In genomic region chr2:148090071-148090470, GRCm38 (mm10) we compare ENCODE assay signal across 21 mouse cellular contexts. TPM values are rescaled to one million over a fixed set of nuclear protein-coding genes. Genes with fewer than 3 reads are reported as not detected.
DNase-seq lines count a peak whose midpoint lies in the region; ATAC-seq and TF ChIP-seq lines count a peak whose summit lies in the region.
"Had no signal": no experiment of that assay in that cellular context is flagged by ENCODE, and none has a peak within 500 bp of the region (broad histone marks: within the 10 kb centered on the region; RNA-seq: fewer than 3 reads in every experiment).

No protein-coding gene starts in this region.

- no peak for TF ChIP-seq CTCF in midbrain, postnatal 0 days (IDR thresholded peaks at IDR 0.05)

- H3K4me3 ChIP-seq in midbrain, embryonic 11.5 days (ENCODE audit: low read depth, low read length): no peak overlapping the region
- H3K4me3 ChIP-seq in midbrain, postnatal 0 days (ENCODE audit: low read depth, low read length): no peak overlapping the region

- intact Hi-C loops in heart, postnatal 14 days (cut with DNase I): no loop called here

- H3K27ac ChIP-seq in midbrain, embryonic 11.5 days (ENCODE audit: low read depth, low read length): no peak overlapping the region
- H3K27ac ChIP-seq in midbrain, postnatal 0 days (ENCODE audit: low read depth, low read length): no peak overlapping the region

- H3K4me2 ChIP-seq in midbrain, embryonic 11.5 days: no peak overlapping the region
- no peak overlapping the region for H3K4me2 ChIP-seq in midbrain, postnatal 0 days (ENCODE audit: low read depth, low read length, poor library complexity, severe bottlenecking)

- DNase-seq in heart, adult 11 months: peak; percentile 74
- DNase-seq in heart, postnatal 14 days: no peak
- DNase-seq in midbrain, embryonic 11.5 days (ENCODE audit: low spot score, missing footprints): peak; percentile 57
- no peak for DNase-seq in midbrain, postnatal 0 days (ENCODE audit: low spot score)
- DNase-seq: adrenal gland, adult 2 months; adrenal gland, adult 8-10 months; adrenal gland, postnatal 10 days; adrenal gland, postnatal 14 days; adrenal gland, postnatal 25 days; adrenal gland, postnatal 36 days; B cell, adult 2 months; cerebellum, adult 11 months; cerebellum, adult 11-12 months; cerebellum, adult 18-20 months had no signal

- 90% methylated on average over 2 of the region's 2 CpGs for WGBS in midbrain, embryonic 11.5 days
- WGBS in midbrain, postnatal 0 days: 86% methylated on average over 2 of the region's 2 CpGs

- no peak for ATAC-seq in midbrain, embryonic 11.5 days (ENCODE audit: low FRiP score)
- ATAC-seq in midbrain, postnatal 0 days (ENCODE audit: low FRiP score): no peak
- ATAC-seq: activated CD4-positive, CD25-positive, alpha-beta regulatory T cell, adult 4 months; CD4-positive, CD25-positive, alpha-beta regulatory T cell, adult 4 months; Patski had no signal

- no peak overlapping the region for H3K9ac ChIP-seq in midbrain, embryonic 11.5 days (ENCODE audit: low read length)
- no peak overlapping the region for H3K9ac ChIP-seq in midbrain, postnatal 0 days (replicated peaks; ENCODE audit: low read length, poor library complexity, severe bottlenecking)

- H3K36me3 ChIP-seq in midbrain, embryonic 11.5 days (ENCODE audit: control insufficient read depth, insufficient read depth, low read length): no peaks in the 10 kb centered on the region
- no peaks in the 10 kb centered on the region for H3K36me3 ChIP-seq in midbrain, postnatal 0 days (ENCODE audit: insufficient read depth, low read length)
- H3K36me3 ChIP-seq: G1E had no signal

- no peaks in the 10 kb centered on the region for H3K9me3 ChIP-seq in midbrain, embryonic 11.5 days (ENCODE audit: control insufficient read depth, low read length)
- H3K9me3 ChIP-seq in midbrain, postnatal 0 days (ENCODE audit: low read length): no peaks in the 10 kb centered on the region

- H3K4me1 ChIP-seq in midbrain, embryonic 11.5 days (ENCODE audit: control insufficient read depth, insufficient read depth, low read length): no peaks in the 10 kb centered on the region
- no peaks in the 10 kb centered on the region for H3K4me1 ChIP-seq in midbrain, postnatal 0 days (ENCODE audit: insufficient read depth, low read length)

- no peaks in the 10 kb centered on the region for H3K27me3 ChIP-seq in midbrain, embryonic 11.5 days (ENCODE audit: control insufficient read depth, insufficient read depth, low read length)
- no peaks in the 10 kb centered on the region for H3K27me3 ChIP-seq in midbrain, postnatal 0 days (ENCODE audit: insufficient read depth, low read length)

RNA-seq across cellular contexts. Expression of gene Foxa2, which starts 43.3 kb away (rescaled TPM):
- total RNA-seq in heart, postnatal 14 days (2021): not detected
- polyA plus RNA-seq in midbrain, embryonic 11.5 days (2014; fragmentation: Nextera tagmentation; extraction: Ambion mirVana): 15.1 and 17.9 TPM in 2 replicates
- total RNA-seq in midbrain, postnatal 0 days (2014; rRNA removed): 7.0 and 11.1 TPM in 2 replicates
- 2.7 and 3.3 TPM in 2 replicates for polyA plus RNA-seq in midbrain, postnatal 0 days (2015; fragmentation: Nextera tagmentation; extraction: Ambion mirVana)
- total RNA-seq: adrenal gland, adult 18-20 months; adrenal gland, adult 2 months; adrenal gland, adult 8-10 months; adrenal gland, postnatal 25 days; adrenal gland, postnatal 36 days; CH12.LX; MEL had no signal
- polyA plus RNA-seq: activated CD4-positive, CD25-positive, alpha-beta regulatory T cell, adult 4 months; CD4-positive, CD25-positive, alpha-beta regulatory T cell, adult 4 months; G1E had no signal

Comparison
In these comparisons a context has a peak if more than half of its experiments do, and no peak if none do; other contexts are left out.
1. DNase-seq: peak in heart, adult 11 months (single experiment) and midbrain, embryonic 11.5 days (single experiment); none in heart, postnatal 14 days (0 of 2) and midbrain, postnatal 0 days (single experiment).